Mouse (Mus musculus) left cerebral cortex, adult 18-20 months (tissue): ENCODE results near the gene Ryr2. TPM values are rescaled to one million over a fixed set of nuclear protein-coding genes. Genes with fewer than 3 reads are reported as not detected.
"Not testable (repeated sequence)": the region's sequence is repeated elsewhere in the genome, so short reads cannot be mapped to it uniquely, and the experiment has no call there.

Source experiments
- DNase-seq, 2 experiments: peaks; one replicate each; pipeline ENCODE4 v3.0.0; 2021 to 2022; ENCODE audit warnings: low spot score in 2 of 2, mixed read lengths in 1 of 2
- total RNA-seq, 2 experiments: library from RNA; stranded (reverse); gene quantifications; 2 replicates each; pipeline ENCODE4 v1.2.3; 2021

The Ryr2 gene
- total RNA-seq, 2 experiments from 2014 or later, result 150 to 159 TPM

DNA sequence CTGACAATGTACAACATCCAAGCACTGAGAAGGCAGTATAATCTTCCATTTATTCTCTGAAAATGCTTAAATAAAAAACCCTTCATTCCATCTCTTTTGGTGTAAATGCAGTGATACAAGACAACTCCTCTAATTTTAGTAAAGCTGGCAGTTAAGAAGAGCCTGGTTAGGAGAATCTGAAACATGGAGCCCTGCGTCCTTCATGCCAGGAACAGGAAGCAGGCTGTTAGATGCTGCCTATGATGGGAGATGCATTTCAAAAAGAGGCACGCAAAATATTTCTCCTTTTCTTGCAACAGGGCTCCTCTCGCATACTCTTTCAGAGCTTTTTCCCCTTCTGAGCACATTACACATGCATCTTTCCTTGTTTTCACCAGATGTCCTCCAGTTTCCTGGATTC is 215.6 kb downstream of the Ryr2 start:
- DNase-seq, result no peak

DNA sequence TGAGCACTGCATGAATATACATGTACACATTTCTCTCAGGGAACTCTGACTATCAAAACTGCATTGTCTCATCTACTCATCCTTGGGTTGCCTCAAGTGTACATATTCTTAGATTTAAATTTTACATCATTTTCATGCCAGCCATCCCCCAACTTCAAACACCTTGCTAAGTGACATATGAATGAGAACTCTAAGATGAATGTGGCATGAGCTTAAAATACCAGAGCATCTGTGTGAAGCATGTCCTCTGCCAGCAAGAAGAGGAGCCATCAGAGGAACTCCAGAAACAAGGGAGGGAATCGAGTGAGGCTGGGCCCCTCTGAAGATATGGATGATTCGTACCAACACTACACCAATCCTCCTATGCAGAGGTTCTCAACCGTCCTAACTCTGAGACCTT is 222.6 kb downstream of the Ryr2 start:
- DNase-seq, result peak in 1 of 2 experiments; percentile 14

DNA sequence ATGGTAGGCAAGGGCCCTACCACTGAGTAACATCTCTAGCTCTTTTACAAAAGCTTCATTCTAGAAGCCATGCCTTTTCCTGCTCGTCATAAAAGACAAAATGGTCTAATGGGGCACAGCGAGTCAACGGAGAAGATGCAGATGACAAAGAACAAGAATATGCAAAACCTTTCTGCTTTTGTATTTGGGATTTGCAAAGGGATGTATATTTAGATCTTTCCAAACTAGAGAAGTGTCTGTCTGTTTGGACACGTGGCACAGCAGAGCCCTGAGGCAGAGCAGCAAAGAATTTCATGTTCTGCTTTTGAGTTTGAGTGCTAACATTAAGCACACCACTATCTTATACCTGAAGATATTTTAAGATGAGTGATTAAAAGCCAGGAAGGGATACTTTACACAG is 224.4 kb downstream of the Ryr2 start:
- no peak for DNase-seq

DNA sequence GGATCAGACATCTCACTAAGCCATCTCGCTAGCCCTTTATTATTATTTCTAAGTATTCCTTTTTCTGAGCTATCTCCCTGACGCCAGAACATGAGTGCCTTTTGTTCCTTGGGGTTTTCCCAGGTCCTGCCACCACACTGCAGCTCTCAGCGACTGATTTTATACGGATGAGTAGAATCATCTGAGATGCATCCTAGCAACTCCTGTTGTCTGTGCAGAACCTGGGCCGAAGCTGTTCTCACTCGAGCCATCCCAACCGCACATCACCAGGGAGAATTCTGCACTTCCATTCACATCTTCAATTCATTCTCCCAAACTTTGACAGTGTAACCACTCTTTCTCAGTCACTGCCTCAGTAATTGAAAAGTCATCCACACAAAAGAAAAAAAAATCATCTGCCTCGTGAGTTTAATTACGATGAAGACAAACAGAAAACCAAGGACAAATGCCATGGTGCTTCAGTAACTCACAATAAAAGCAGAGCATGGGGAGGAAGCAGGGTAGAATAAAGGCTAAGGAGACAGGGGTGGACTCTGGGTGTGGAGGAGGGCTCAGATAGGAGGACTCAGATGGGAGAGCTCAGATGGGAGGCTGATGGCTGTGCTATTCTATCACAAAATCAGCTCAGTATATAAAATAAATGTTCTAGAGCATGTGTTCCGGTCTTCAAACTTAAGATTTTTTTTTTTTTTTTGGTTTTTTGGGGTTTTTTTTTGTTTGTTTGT is 226.1 kb downstream of the Ryr2 start:
- DNase-seq, result no peak

DNA sequence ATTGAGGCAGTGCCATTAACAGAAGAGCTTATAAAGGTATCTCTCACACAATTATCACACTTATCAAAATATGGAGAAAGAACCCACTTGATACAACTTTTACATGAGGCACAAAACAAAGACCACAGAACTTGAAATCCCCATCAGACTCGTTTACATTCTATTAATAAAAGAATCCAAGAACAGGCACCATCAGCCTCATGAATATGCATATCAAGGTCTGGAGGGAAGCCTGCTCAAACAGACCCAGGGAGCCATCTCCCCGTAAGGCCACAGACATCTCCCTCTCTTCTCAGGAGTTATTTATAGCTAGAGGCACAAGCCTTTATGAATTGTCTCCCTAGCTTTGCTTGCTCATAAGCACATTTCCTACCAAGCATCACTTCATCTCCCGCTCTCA is 227.7 kb downstream of the Ryr2 start:
- no peak for DNase-seq

DNA sequence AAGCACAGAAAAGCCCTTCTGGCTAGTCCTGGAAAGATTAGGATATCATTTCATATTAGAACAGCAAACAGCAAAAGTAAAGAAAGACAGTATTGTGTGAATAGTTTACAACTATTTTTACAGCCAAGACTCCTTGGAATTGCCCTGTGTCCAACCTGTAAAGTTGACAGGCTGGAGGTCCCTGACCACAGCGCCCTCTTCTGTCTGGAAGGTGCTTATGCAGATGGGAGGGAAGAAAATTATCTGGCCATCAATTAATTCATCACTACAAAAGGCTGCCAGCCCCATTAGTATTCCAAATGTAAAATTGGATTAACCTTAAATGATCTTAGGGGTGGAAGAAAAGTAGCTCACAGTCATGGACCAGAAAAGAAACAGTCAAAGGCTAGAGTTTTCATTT is 231.9 kb downstream of the Ryr2 start:
- DNase-seq, result no peak

DNA sequence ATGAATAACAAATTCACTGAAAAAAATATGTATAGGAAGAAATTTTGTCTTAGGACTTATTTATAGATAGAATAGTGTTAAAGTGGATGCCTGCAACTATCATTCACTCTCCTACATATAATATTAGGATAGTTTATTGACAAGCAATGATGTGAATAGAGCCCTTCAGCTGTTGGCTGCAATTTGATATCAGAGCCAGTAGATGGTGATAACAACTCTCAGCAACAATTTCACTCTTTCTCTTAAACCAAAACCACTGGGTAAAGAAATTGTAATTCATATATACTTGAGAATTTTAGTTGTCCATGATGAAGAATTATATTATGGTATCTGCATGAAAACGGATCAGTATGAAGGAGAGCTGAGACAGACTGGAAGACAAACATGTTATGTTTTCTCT is 236.8 kb downstream of the Ryr2 start:
- DNase-seq, result no peak

DNA sequence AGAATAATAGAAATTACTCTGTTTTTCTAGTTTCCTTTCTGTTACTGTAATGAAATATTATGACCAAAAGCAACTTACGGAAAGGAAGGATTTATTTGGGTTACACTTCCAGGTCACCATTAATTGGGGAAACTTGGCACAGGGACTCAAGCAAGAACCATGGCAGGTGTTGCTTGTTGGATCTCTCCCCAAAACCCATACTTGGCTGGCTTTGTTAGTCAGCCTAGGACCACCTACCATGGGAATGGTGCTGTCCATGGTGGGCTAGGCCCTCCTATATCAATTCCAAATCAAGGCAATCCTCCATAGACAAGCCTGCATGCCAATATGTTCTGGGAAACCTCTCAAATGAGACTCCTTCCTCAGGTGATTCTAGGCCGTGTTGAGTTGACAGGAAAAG is 237.3 kb downstream of the Ryr2 start:
- no peak for DNase-seq

DNA sequence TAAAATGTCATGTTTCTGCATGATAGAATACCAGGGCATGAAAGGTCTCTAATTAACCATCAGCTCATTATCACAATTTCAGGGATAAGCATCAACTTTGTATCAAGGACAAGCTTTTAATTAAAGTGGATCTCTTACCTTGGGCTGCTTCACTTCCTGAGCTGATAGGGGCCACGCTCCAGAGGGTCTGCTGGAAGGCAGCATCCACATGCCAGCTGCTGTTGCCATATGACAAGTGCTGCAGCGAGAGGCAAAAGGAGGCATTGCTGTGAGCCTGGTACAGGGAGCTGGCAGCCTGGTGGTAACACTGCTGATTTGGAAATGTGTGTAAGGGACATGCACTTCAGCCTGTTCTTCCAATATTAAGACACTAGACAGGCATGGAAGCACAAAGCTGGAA is 237.8 kb downstream of the Ryr2 start:
- DNase-seq, result no peak

DNA sequence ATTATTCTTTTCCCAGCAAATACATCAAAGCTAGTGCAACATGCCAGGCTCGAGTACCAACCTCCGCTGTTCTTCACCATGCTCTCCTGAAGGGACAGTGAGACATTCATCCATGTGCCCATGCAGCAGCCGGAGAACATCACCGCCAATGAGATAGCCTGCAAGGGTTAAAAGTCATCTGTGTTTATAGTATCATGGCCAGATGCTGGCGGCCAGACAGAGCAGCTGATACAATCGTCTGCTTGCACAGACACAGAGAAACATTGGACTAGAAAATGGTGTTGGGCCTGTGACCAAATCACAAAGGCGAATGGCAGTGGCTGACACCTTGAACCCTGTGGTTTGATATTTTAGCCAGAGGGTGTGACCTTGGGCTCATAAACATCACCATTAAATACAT is 238.7 kb downstream of the Ryr2 start:
- DNase-seq, result no peak

DNA sequence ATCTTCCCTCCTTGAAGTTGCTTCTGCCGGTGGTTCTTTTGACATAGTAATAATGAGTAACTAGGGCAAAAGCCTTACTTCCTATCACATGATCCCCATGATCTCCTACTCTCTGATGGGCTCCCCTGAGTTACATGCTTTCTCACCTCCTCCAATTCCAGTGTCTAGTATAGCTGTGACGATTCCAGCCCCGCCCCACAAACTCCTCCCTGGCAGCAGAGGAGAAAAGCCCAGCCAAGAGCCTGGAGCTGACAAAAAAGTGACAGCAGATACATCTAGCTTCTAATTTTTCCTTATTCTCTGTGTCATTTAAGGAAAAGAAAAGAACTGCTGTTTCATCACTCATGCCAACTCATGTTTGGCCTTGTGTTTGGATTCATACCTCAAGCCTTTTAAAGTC is 241.5 kb downstream of the Ryr2 start:
- DNase-seq, result no peak

DNA sequence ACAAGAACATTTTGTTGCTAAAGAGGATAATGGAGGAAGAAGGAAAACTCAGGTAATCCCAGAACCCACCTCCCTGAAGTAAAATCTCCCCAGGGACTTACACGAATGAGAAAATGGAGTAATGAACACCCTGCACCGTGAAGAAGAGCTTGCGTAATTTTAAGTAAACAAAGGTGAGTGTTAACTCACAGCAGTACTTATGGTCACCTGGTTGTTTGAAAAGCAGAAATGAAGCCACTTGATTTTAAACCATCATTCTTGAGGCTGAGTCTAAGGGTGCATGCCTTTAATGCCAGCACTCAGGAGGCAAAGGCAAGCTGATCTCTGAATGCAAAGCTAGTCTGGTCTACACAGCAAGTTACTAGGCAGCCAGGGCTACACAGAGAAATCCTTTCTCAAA is 255.1 kb downstream of the Ryr2 start:
- DNase-seq, result no peak

DNA sequence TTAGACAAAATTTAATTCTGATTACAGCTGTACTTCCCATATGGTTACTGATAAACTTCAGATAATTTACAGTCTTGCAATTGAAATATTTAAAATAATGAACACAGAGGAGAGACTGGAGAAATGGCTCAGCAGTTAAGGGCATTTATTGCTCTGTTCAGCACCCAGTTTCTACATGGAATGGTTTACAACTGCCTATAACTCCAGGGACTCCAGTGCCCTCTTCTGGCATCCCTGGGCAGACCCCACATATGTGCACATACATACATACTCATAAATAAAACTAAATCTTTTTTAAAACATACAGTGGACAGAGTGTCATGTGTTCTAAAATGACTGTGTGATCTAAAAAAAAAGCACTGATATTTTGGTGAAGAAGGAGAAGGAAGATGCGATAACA is 262.9 kb downstream of the Ryr2 start:
- DNase-seq, result no peak

DNA sequence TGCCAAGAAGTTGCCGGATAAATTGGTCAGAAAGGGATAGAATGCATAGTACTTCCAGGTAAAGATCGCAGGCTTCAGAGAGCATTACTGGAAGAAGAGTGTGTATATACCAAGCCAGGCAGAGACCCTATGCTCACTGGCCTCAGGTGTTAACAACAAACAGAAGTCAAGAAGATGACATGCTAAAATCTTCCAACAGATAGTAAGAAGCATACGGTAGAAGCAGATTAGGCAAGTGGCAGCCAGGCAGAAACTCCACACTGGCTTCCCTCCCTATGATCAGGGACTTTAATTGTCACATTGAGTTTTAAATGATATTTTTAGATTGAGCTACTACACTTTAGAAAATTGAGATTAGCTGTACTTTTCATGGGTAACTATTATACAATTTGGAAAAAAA is 268.9 kb downstream of the Ryr2 start:
- no peak for DNase-seq

DNA sequence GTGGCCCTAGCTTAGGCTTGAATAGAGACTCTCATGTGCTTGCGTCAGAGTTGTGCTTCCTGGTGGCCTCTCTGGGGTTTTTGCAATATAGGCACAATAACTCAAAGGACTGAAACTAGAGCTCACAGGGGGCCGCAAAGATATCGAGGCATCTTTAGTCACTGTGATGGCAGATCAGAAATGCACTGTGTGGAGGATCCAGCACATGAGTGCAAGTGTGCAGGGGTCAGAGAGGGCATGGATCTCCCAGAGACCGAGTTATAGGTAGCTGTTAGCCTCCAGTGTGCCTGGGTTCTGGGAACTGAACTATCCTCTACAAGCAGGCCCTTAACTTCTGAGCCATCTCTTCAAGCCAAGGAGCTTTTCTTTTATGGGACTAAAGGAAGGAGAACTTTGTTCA is 269.6 kb downstream of the Ryr2 start:
- DNase-seq, result no peak

DNA sequence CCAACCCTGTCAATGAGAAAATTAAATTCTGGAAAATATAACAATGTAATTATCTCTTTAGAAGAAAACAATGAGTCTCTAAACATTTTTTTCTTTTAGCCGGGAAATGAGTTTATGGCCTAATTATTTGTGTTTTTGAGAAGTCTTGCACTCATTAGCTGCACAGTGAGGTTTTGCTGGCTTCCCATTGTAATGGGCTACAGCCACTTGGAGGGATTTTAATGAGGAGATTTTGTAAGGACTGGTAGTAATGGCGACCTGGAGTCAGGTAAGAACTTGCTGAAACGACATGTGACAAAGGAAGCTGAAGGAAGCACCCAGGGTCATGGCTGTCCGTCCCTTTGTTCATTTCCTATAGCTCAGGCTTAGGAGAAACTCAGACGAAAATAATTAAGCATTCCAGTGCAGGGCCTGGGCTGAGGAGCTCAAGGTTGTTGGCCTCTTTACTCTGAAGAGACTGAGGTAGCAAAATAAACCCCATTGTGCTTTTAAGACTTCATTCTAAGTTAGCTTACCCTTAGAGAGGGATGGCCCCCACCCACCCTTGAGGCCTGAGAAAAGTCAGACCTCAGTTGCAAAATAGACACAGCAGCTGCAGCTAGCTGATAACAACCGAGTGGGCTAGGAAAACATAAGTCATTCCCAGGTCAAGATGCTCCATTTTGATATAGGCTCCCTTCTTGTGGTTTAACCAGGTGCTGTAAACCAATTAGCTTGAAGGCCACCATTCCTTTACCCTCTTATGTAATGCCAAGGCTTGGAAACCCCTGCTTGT is 270.3 kb downstream of the Ryr2 start:
- no peak for DNase-seq

DNA sequence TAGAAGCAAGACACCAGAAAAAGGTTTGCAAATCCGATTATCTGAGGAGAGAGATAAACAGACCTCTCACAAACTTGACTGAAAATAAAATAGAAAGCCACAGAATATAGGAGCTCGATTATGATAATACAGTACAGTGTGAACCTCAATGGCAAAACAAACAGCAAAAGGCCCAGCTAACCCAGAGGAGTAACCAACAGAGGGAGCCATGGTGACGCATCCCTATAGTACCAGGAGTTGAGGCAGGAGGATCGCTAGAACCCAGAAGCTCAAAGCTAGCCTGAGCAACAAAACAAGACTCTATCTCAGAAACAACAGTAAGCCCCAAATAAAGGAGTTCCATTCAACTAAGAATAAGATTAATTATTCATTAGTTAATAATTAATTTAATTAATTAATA is 275.5 kb downstream of the Ryr2 start:
- no peak for DNase-seq

DNA sequence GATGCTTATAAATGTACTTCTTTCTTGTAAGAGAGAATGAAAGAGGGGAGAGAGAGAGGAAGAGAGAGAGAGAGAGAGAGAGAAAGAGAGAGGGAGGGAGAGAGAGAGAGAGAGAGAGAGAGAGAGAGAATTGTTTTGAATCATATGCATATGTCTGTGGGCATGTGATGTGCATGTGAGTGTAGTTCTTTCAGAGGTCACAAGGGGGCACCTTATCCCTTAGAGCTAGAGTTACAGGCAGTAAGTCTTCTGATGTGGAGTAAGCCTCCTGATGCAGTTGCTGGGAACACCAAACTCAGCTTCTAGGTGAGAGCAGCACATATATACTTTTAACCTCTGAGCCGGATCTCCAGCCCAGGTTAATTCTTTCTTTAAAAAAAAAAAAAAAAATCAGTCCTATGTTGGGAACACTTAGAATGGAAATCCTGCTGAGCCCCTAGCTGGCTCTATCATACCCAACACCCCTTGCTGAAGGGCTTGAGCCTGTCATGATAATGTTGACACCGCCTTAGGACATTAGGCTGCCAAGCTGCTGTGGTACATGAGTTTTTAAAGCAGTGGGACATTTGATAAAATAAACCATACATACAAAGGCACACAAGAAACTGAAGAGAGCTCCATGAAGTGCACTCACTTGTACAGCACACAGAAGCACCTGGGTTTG is 281.1 kb downstream of the Ryr2 start:
- no peak for DNase-seq

DNA sequence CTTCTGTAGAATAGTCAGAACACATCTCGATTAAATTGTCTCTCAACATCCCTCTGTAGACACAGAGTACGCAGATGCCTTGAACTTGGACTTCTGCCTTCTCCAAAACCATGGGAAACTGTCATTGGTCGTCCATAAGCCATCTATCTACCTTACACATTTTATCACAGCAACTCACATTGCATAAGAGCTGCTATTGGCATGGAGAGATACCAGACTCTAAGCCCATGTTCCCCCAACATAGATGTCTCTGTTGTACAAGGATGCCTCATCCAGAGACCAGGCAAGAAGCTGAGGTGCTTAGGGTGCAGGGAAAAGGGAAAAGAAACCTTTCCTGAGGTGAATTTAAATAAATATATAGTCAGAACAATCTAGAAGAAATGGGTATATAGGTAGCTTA is 288.0 kb downstream of the Ryr2 start:
- no peak for DNase-seq

DNA sequence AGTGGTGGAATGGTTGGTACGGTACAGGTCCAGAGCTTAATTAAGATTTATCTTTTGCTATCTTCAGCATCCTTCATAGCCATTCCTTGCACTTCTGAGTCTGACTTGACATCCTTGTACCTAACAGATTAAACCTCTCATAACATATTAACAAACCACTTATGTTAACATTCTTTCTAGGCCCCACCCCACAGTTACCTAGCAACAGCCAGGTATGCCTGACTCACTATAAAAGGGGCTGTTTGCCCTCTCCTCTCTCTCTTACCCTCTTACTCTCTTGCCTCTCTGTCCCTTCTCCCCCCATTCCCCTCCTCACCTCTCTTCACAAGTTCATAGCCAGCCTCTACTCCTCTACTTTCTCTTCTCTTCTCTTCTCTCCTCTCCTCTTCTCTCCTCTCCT is 297.4 kb downstream of the Ryr2 start:
- not testable (repeated sequence) for DNase-seq

DNA sequence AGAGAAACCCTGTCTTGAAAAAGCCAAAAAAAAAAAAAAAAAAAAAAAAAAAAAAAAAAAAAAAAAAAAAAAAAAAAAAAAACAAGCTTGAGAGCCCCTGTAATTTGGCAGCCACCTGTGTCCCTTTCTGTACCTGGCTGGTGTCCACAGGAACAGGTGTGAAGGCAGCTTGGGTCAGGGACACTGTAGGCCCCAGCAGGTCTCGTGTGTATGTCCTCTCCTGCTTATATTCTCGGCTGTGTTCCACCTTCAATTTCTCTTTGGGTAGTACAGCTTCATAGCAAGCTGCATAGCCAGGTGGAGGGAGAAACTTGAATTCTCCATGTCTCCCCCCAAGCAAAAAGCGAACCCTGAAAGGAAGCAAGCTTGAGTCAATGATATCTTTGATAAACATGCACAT is 314.2 kb downstream of the Ryr2 start:
- no peak for DNase-seq

DNA sequence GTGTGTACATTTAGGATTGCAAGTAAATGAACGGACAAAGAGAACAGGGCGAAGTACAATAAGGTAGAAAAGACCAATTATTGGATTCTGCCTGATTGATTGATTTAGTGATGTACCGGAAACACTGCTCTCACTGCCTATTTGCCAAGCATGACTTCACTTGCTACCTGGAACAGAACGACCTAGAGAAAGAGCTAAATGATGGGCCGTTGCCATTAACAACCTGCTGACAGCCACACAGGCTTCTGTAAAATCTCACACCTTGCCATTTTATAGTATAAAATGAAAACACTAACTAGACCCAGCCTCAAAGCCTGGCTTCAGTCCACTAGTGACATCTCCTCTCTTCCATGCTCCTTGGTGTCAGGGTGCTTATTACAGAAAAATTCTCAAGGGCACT is 316.2 kb downstream of the Ryr2 start:
- DNase-seq, result no peak
